Mouse (Mus musculus): ENCODE measurements around the gene Padi3. TPM values are rescaled to one million over a fixed set of nuclear protein-coding genes. Genes with fewer than 3 reads are reported as not detected.
A peak's percentile ranks its signal among the peaks of the same experiment; 100 is the strongest.

Gene Padi3
- polyA plus RNA-seq (2015; fragmentation: Nextera tagmentation; extraction: Ambion mirVana): 0.10 and 0.17 TPM in 2 replicates

- H3K9ac ChIP-seq (replicated peaks; ENCODE audit: low read length): no peak within 1 kb of the TSS
- H3K36me3 ChIP-seq (ENCODE audit: insufficient read depth, low read length): no peaks in the 10 kb centered on the region
- H3K4me3 ChIP-seq (ENCODE audit: low read length): no peak within 1 kb of the TSS
- WGBS: 78% methylated on average over 14 of the region's 16 CpGs
- no peaks in the 10 kb centered on the region; the same call in 1 of the 2 replicates for H3K27me3 ChIP-seq (ENCODE audit: insufficient read depth, low read length)
- no peak within 1 kb of the TSS for H3K4me2 ChIP-seq (replicated peaks; ENCODE audit: low read depth, low read length)
- H3K4me1 ChIP-seq (ENCODE audit: insufficient read depth, low read length): peaks cover 30% of the 10 kb centered on the region
- no peak within 1 kb of the TSS for H3K27ac ChIP-seq (ENCODE audit: low read length)
- H3K9me3 ChIP-seq (ENCODE audit: low read length): no peaks in the 10 kb centered on the region
- no peak for ATAC-seq (ENCODE audit: low FRiP score, low TSS enrichment)
These were observed at the start of gene Padi3 for GRCm38 (mm10) chr4:140810458-140811260. Gene Padi3 (minus strand): TSS chr4:140810648.

GRCm38 (mm10) chr4:140859291-140859690 lies 48.8 kb upstream of the Padi3 start:
- no peak for ATAC-seq (ENCODE audit: low FRiP score, low TSS enrichment)
- no peak overlapping the region for H3K9ac ChIP-seq (replicated peaks; ENCODE audit: low read length)
- 54% methylated on average over 11 of the region's 11 CpGs for WGBS

GRCm38 (mm10) chr4:140857813-140858212 lies 47.4 kb upstream of the Padi3 start:
- whole genome bisulfite sequencing: 67% methylated on average over 7 of the region's 7 CpGs
- no peak overlapping the region for H3K27ac ChIP-seq (ENCODE audit: low read length)
- no peak for ATAC-seq (ENCODE audit: low FRiP score, low TSS enrichment)
- no peak overlapping the region for H3K9ac ChIP-seq (replicated peaks; ENCODE audit: low read length)
- H3K9me3 ChIP-seq (ENCODE audit: low read length): no peaks in the 10 kb centered on the region
- peaks cover 8% of the 10 kb centered on the region; the same call in 1 of the 2 replicates for H3K4me1 ChIP-seq (ENCODE audit: insufficient read depth, low read length)
- H3K27me3 ChIP-seq (ENCODE audit: insufficient read depth, low read length): no peaks in the 10 kb centered on the region
- no peaks in the 10 kb centered on the region for H3K36me3 ChIP-seq (ENCODE audit: insufficient read depth, low read length)
- H3K4me2 ChIP-seq (replicated peaks; ENCODE audit: low read depth, low read length): no peak overlapping the region
- H3K4me3 ChIP-seq (ENCODE audit: low read length): no peak overlapping the region

More at GRCm38 (mm10) chr4:140859291-140859690, 48.8 kb upstream of the Padi3 start:
- Histone ChIP-seq H3K27ac (ENCODE audit: low read length) (no peak overlapping the region), H3K4me1 (ENCODE audit: insufficient read depth, low read length) (peaks cover 8% of the 10 kb centered on the region; the same call in 1 of the 2 replicates), H3K4me3 (ENCODE audit: low read length) (no peak overlapping the region), H3K36me3 (ENCODE audit: insufficient read depth, low read length) (no peaks in the 10 kb centered on the region), H3K9me3 (ENCODE audit: low read length) (no peaks in the 10 kb centered on the region), H3K27me3 (ENCODE audit: insufficient read depth, low read length) (no peaks in the 10 kb centered on the region), H3K4me2 (replicated peaks; ENCODE audit: low read depth, low read length) (no peak overlapping the region)

- no peaks in the 10 kb centered on the region for H3K9me3 ChIP-seq (ENCODE audit: low read length)
- no peak overlapping the region for H3K9ac ChIP-seq (replicated peaks; ENCODE audit: low read length)
- no peak overlapping the region for H3K27ac ChIP-seq (ENCODE audit: low read length)
- no peak overlapping the region for H3K4me2 ChIP-seq (replicated peaks; ENCODE audit: low read depth, low read length)
- no peaks in the 10 kb centered on the region for H3K36me3 ChIP-seq (ENCODE audit: insufficient read depth, low read length)
- WGBS: 74% methylated on average over 5 of the region's 5 CpGs
- peaks cover 8% of the 10 kb centered on the region; the same call in 1 of the 2 replicates for H3K4me1 ChIP-seq (ENCODE audit: insufficient read depth, low read length)
- no peak overlapping the region for H3K4me3 ChIP-seq (ENCODE audit: low read length)
- H3K27me3 ChIP-seq (ENCODE audit: insufficient read depth, low read length): no peaks in the 10 kb centered on the region
- ATAC-seq (ENCODE audit: low FRiP score, low TSS enrichment): no peak
These were observed 46.6 kb upstream of the Padi3 start for GRCm38 (mm10) chr4:140857041-140857440.

GRCm38 (mm10) chr4:140855151-140855550 lies 44.7 kb upstream of the Padi3 start:
- Histone ChIP-seq H3K9me3 (ENCODE audit: low read length) (no peaks in the 10 kb centered on the region), H3K4me1 (ENCODE audit: insufficient read depth, low read length) (peaks cover 8% of the 10 kb centered on the region; the same call in 1 of the 2 replicates), H3K9ac (replicated peaks; ENCODE audit: low read length) (no peak overlapping the region), H3K36me3 (ENCODE audit: insufficient read depth, low read length) (no peaks in the 10 kb centered on the region), H3K27ac (ENCODE audit: low read length) (no peak overlapping the region), H3K4me2 (replicated peaks; ENCODE audit: low read depth, low read length) (no peak overlapping the region), H3K4me3 (ENCODE audit: low read length) (no peak overlapping the region), H3K27me3 (ENCODE audit: insufficient read depth, low read length) (no peaks in the 10 kb centered on the region)
- ATAC-seq (ENCODE audit: low FRiP score, low TSS enrichment): peak; percentile 40; the same call in 1 of the 2 replicates
- 89% methylated on average over 10 of the region's 10 CpGs for WGBS

GRCm38 (mm10) chr4:140854455-140854864 lies 44.0 kb upstream of the Padi3 start:
- Histone ChIP-seq H3K36me3 (ENCODE audit: insufficient read depth, low read length) (no peaks in the 10 kb centered on the region), H3K27ac (ENCODE audit: low read length) (no peak overlapping the region), H3K9ac (replicated peaks; ENCODE audit: low read length) (no peak overlapping the region), H3K4me3 (ENCODE audit: low read length) (no peak overlapping the region), H3K9me3 (ENCODE audit: low read length) (no peaks in the 10 kb centered on the region), H3K27me3 (ENCODE audit: insufficient read depth, low read length) (no peaks in the 10 kb centered on the region), H3K4me1 (ENCODE audit: insufficient read depth, low read length) (peaks cover 7% of the 10 kb centered on the region; the same call in 1 of the 2 replicates), H3K4me2 (replicated peaks; ENCODE audit: low read depth, low read length) (no peak overlapping the region)
- 51% methylated on average over 10 of the region's 10 CpGs for WGBS
- no peak for ATAC-seq (ENCODE audit: low FRiP score, low TSS enrichment)

GRCm38 (mm10) chr4:140853626-140854025 lies 43.2 kb upstream of the Padi3 start:
- Histone ChIP-seq H3K27me3 (ENCODE audit: insufficient read depth, low read length) (no peaks in the 10 kb centered on the region), H3K9me3 (ENCODE audit: low read length) (no peaks in the 10 kb centered on the region), H3K9ac (replicated peaks; ENCODE audit: low read length) (no peak overlapping the region), H3K36me3 (ENCODE audit: insufficient read depth, low read length) (no peaks in the 10 kb centered on the region), H3K4me3 (ENCODE audit: low read length) (no peak overlapping the region), H3K4me2 (replicated peaks; ENCODE audit: low read depth, low read length) (no peak overlapping the region), H3K4me1 (ENCODE audit: insufficient read depth, low read length) (no peaks in the 10 kb centered on the region), H3K27ac (ENCODE audit: low read length) (no peak overlapping the region)
- 59% methylated on average over 8 of the region's 8 CpGs for WGBS
- no peak for ATAC-seq (ENCODE audit: low FRiP score, low TSS enrichment)

- H3K27ac ChIP-seq (ENCODE audit: low read length): no peak overlapping the region
- no peak overlapping the region for H3K4me2 ChIP-seq (replicated peaks; ENCODE audit: low read depth, low read length)
- ATAC-seq (ENCODE audit: low FRiP score, low TSS enrichment): no peak
- no peaks in the 10 kb centered on the region; the same call in 1 of the 2 replicates for H3K4me1 ChIP-seq (ENCODE audit: insufficient read depth, low read length)
- no peak overlapping the region for H3K4me3 ChIP-seq (ENCODE audit: low read length)
- 70% methylated on average over 11 of the region's 11 CpGs for WGBS
- no peak overlapping the region for H3K9ac ChIP-seq (replicated peaks; ENCODE audit: low read length)
- no peaks in the 10 kb centered on the region for H3K27me3 ChIP-seq (ENCODE audit: insufficient read depth, low read length)
- no peaks in the 10 kb centered on the region for H3K9me3 ChIP-seq (ENCODE audit: low read length)
- no peaks in the 10 kb centered on the region for H3K36me3 ChIP-seq (ENCODE audit: insufficient read depth, low read length)
These were observed 38.9 kb upstream of the Padi3 start for GRCm38 (mm10) chr4:140849310-140849709.

GRCm38 (mm10) chr4:140845666-140846065 lies 35.2 kb upstream of the Padi3 start, which contains the start of gene Padi1:
Gene Padi1 (minus strand): TSS chr4:140845778.
- no peak for ATAC-seq (ENCODE audit: low FRiP score, low TSS enrichment)
- WGBS: 52% methylated on average over 6 of the region's 6 CpGs
- Histone ChIP-seq H3K9me3 (ENCODE audit: low read length) (no peaks in the 10 kb centered on the region), H3K4me2 (replicated peaks; ENCODE audit: low read depth, low read length) (no peak within 1 kb of the TSS), H3K4me1 (ENCODE audit: insufficient read depth, low read length) (no peaks in the 10 kb centered on the region; the same call in 1 of the 2 replicates), H3K4me3 (ENCODE audit: low read length) (no peak within 1 kb of the TSS), H3K27ac (ENCODE audit: low read length) (no peak within 1 kb of the TSS), H3K9ac (replicated peaks; ENCODE audit: low read length) (no peak within 1 kb of the TSS), H3K36me3 (ENCODE audit: insufficient read depth, low read length) (no peaks in the 10 kb centered on the region), H3K27me3 (ENCODE audit: insufficient read depth, low read length) (no peaks in the 10 kb centered on the region)

- Histone ChIP-seq H3K9me3 (ENCODE audit: low read length) (no peaks in the 10 kb centered on the region), H3K9ac (replicated peaks; ENCODE audit: low read length) (no peak overlapping the region), H3K4me2 (replicated peaks; ENCODE audit: low read depth, low read length) (no peak overlapping the region), H3K27ac (ENCODE audit: low read length) (no peak overlapping the region), H3K36me3 (ENCODE audit: insufficient read depth, low read length) (no peaks in the 10 kb centered on the region), H3K27me3 (ENCODE audit: insufficient read depth, low read length) (no peaks in the 10 kb centered on the region), H3K4me1 (ENCODE audit: insufficient read depth, low read length) (no peaks in the 10 kb centered on the region; the same call in 1 of the 2 replicates), H3K4me3 (ENCODE audit: low read length) (no peak overlapping the region)
- 45% methylated on average over 4 of the region's 4 CpGs for WGBS
- no peak for ATAC-seq (ENCODE audit: low FRiP score, low TSS enrichment)
These were observed 34.5 kb upstream of the Padi3 start for GRCm38 (mm10) chr4:140844991-140845390.
